Mouse (Mus musculus): Measurements from ENCODE around the gene Gm20671.

DNA sequence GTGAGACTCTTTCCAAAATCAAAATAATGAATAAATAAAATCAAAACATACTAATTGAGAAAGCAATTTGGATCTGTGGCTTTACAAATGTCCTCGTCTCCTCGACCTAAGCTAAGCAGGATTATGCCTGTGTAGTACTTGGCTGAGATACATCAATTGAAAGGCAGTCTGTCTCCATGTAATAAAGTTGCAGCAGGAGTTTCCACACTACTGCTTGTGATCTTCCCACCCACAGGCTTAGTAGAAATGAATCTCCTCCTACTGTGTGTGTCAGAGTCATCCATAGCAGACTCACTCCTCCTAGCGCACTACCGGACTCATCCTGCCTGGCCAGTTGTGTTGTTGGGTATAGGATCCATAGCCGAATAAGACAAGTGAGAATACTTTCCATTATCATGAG lies 45.4 kb upstream of the Gm20671 start:
- TF ChIP-seq CTCF (IDR thresholded peaks at IDR 0.05; ENCODE audit: low read depth) (no peak), EP300 (IDR thresholded peaks at IDR 0.05; ENCODE audit: low read depth) (no peak)

All from liver, postnatal 0 days (tissue).